Mouse (Mus musculus): ENCODE measurements around the gene Arhgef28.
"Not testable (repeated sequence)": the region's sequence is repeated elsewhere in the genome, so short reads cannot be mapped to it uniquely, and the experiment has no call there.

The Arhgef28 gene

GRCm38 (mm10) chr13:98108481-98108880 is 97.8 kb downstream of the Arhgef28 start:
- in situ Hi-C loops (cut with MboI; ENCODE audit: low pct_unique_long_range_greater_than_20kb in 1 of 2, low sequenced_read_pairs in 2 of 2, unreplicated experiment in 1 of 2) = not testable (repeated sequence)

GRCm38 (mm10) chr13:98107621-98108020 is 98.6 kb downstream of the Arhgef28 start:
- in situ Hi-C loops (cut with MboI; ENCODE audit: low pct_unique_long_range_greater_than_20kb in 1 of 2, low sequenced_read_pairs in 2 of 2, unreplicated experiment in 1 of 2) = no loop called here

- in situ Hi-C loops (cut with MboI; ENCODE audit: low pct_unique_long_range_greater_than_20kb in 1 of 2, low sequenced_read_pairs in 2 of 2, unreplicated experiment in 1 of 2) = no loop called here
Observed at GRCm38 (mm10) chr13:98095966-98096365, 110.3 kb downstream of the Arhgef28 start.

- in situ Hi-C loops (cut with MboI; ENCODE audit: low pct_unique_long_range_greater_than_20kb in 1 of 2, low sequenced_read_pairs in 2 of 2, unreplicated experiment in 1 of 2) = no loop called here
Observed at GRCm38 (mm10) chr13:98094332-98094731, 111.9 kb downstream of the Arhgef28 start.

- in situ Hi-C loops (cut with MboI; ENCODE audit: low pct_unique_long_range_greater_than_20kb in 1 of 2, low sequenced_read_pairs in 2 of 2, unreplicated experiment in 1 of 2) = no loop called here
Observed at GRCm38 (mm10) chr13:98093483-98093882, 112.8 kb downstream of the Arhgef28 start.

- in situ Hi-C loops (cut with MboI; ENCODE audit: low pct_unique_long_range_greater_than_20kb in 1 of 2, low sequenced_read_pairs in 2 of 2, unreplicated experiment in 1 of 2) = no loop called here
Observed at GRCm38 (mm10) chr13:98092354-98093002, 113.8 kb downstream of the Arhgef28 start.

- in situ Hi-C loops (cut with MboI; ENCODE audit: low pct_unique_long_range_greater_than_20kb in 1 of 2, low sequenced_read_pairs in 2 of 2, unreplicated experiment in 1 of 2) = no loop called here
Observed at GRCm38 (mm10) chr13:98079640-98080039, 126.6 kb downstream of the Arhgef28 start.

GRCm38 (mm10) chr13:98078251-98078650 is 128.0 kb downstream of the Arhgef28 start:
- in situ Hi-C loops (cut with MboI; ENCODE audit: low pct_unique_long_range_greater_than_20kb in 1 of 2, low sequenced_read_pairs in 2 of 2, unreplicated experiment in 1 of 2) = no loop called here

GRCm38 (mm10) chr13:98077216-98077615 is 129.0 kb downstream of the Arhgef28 start:
- in situ Hi-C loops (cut with MboI; ENCODE audit: low pct_unique_long_range_greater_than_20kb in 1 of 2, low sequenced_read_pairs in 2 of 2, unreplicated experiment in 1 of 2) = no loop called here

GRCm38 (mm10) chr13:98074871-98075270 is 131.4 kb downstream of the Arhgef28 start:
- in situ Hi-C loops (cut with MboI; ENCODE audit: low pct_unique_long_range_greater_than_20kb in 1 of 2, low sequenced_read_pairs in 2 of 2, unreplicated experiment in 1 of 2) = no loop called here

GRCm38 (mm10) chr13:98073190-98073589 is 133.0 kb downstream of the Arhgef28 start:
- in situ Hi-C loops (cut with MboI; ENCODE audit: low pct_unique_long_range_greater_than_20kb in 1 of 2, low sequenced_read_pairs in 2 of 2, unreplicated experiment in 1 of 2) = no loop called here

- in situ Hi-C loops (cut with MboI; ENCODE audit: low pct_unique_long_range_greater_than_20kb in 1 of 2, low sequenced_read_pairs in 2 of 2, unreplicated experiment in 1 of 2) = no loop called here
Observed at GRCm38 (mm10) chr13:98070458-98070857, 135.8 kb downstream of the Arhgef28 start.

- in situ Hi-C loops (cut with MboI; ENCODE audit: low pct_unique_long_range_greater_than_20kb in 1 of 2, low sequenced_read_pairs in 2 of 2, unreplicated experiment in 1 of 2) = no loop called here
Observed at GRCm38 (mm10) chr13:98069646-98070045, 136.6 kb downstream of the Arhgef28 start.

- in situ Hi-C loops (cut with MboI; ENCODE audit: low pct_unique_long_range_greater_than_20kb in 1 of 2, low sequenced_read_pairs in 2 of 2, unreplicated experiment in 1 of 2) = no loop called here
Observed at GRCm38 (mm10) chr13:98062843-98063242, 143.4 kb downstream of the Arhgef28 start.

- in situ Hi-C loops (cut with MboI; ENCODE audit: low pct_unique_long_range_greater_than_20kb in 1 of 2, low sequenced_read_pairs in 2 of 2, unreplicated experiment in 1 of 2) = not testable (repeated sequence)
Observed at GRCm38 (mm10) chr13:98060121-98060520, 146.1 kb downstream of the Arhgef28 start.

- in situ Hi-C loops (cut with MboI; ENCODE audit: low pct_unique_long_range_greater_than_20kb in 1 of 2, low sequenced_read_pairs in 2 of 2, unreplicated experiment in 1 of 2) = no loop called here
Observed at GRCm38 (mm10) chr13:98055194-98055593, 151.0 kb downstream of the Arhgef28 start.

- in situ Hi-C loops (cut with MboI; ENCODE audit: low pct_unique_long_range_greater_than_20kb in 1 of 2, low sequenced_read_pairs in 2 of 2, unreplicated experiment in 1 of 2) = no loop called here
Observed at GRCm38 (mm10) chr13:98040628-98041150, 165.6 kb downstream of the Arhgef28 start.

GRCm38 (mm10) chr13:98038731-98039130 is 167.5 kb downstream of the Arhgef28 start:
- in situ Hi-C loops (cut with MboI; ENCODE audit: low pct_unique_long_range_greater_than_20kb in 1 of 2, low sequenced_read_pairs in 2 of 2, unreplicated experiment in 1 of 2) = loop anchor here (5.0 to 10.0 kb wide), 2 partner anchors 194 to 196 kb away; no protein-coding TSS in a partner anchor

- in situ Hi-C loops (cut with MboI; ENCODE audit: low pct_unique_long_range_greater_than_20kb in 1 of 2, low sequenced_read_pairs in 2 of 2, unreplicated experiment in 1 of 2) = loop anchor here (5.0 to 10.0 kb wide), 2 partner anchors 195 to 197 kb away; no protein-coding TSS in a partner anchor
Observed at GRCm38 (mm10) chr13:98037693-98038092, 168.5 kb downstream of the Arhgef28 start.

GRCm38 (mm10) chr13:98031642-98031960 is 174.6 kb downstream of the Arhgef28 start:
- in situ Hi-C loops (cut with MboI; ENCODE audit: low pct_unique_long_range_greater_than_20kb in 1 of 2, low sequenced_read_pairs in 2 of 2, unreplicated experiment in 1 of 2) = loop anchor here in 1 of 2 experiments (10.0 kb wide), 1 partner anchor 203 kb away; no protein-coding TSS in a partner anchor

All from mouse embryonic stem cell (cell line).